Mouse (Mus musculus) T-helper 2 cell (primary cell): ENCODE data around the gene Pip5k1a.
"Not testable (repeated sequence)": the region's sequence is repeated elsewhere in the genome, so short reads cannot be mapped to it uniquely, and the experiment has no call there.

Experiments used
- in situ Hi-C: fragments of 300-600 bp; cut with MboI, MseI; formaldehyde crosslinking; loops from one replicate; pipeline ENCODE4 v1.15.1; 2025; ENCODE audit warnings: high pct_unique_total_duplicates

Gene Pip5k1a

GRCm38 (mm10) chr3:95121580-95121979 is 14.8 kb upstream of the Pip5k1a start:
- in situ Hi-C loops, result no loop called here

- in situ Hi-C loops, result no loop called here
Measured at GRCm38 (mm10) chr3:95117751-95118150, 11.0 kb upstream of the Pip5k1a start.

DNA sequence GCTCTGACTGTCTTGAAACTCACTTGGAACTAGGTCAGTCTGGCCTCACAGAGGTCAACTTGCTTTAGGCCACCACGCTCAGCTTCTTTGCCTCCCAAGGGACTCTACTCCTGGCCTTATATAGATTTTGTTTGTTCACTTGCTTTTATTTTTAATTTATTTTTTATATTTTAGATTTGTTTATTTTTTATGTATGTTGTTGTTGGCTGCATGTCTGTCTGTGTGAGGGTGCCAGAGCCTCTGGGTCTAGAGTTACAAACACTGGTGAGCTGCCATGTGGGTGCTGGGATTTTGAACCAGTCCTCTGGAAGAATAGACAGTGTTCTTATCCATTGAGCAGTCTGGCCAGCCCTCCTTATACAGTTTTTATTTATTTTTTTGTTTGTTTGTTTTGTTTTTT is 6.0 kb upstream of the Pip5k1a start:
- in situ Hi-C loops, result no loop called here

DNA sequence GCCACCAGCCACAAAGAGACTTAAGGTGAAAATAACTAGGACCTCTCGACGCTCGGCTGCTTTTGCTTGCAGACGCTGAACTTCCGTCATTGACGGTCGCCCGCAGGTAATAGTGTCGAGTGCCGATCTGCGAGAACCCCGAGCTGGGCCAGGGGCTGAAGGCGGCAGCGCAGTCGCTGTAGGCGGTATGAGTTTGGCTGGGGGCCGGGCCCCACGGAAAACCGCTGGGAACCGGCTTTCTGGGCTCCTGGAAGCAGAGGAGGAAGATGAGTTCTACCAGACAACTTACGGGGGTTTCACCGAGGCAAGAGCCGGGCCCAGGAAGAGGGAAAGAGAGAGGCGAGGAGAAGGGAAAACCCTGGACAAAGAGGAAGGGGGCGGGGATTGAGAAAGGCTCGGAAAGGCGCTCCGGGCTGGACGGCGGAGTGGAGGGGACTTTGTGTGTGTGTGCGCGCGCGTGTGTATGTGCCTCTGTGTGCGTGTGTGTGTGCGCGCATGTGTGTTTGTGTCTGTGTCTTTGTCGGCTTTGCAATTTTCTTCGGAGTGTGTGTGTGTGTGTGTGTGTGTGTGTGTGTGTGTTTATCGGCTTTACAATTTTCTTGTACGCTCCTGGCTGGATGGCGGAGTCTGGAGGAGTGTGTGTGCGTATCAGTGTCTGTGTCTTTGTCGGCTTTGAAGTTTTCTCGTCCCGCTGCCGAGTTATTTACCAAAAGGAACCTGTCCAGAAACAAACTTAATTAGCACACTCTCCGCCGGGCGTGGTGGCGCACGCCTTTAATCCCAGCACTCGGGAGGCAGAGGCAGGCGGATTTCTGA is 4.4 kb upstream of the Pip5k1a start, which contains the start of gene Vps72:
TSS of gene Vps72 (plus strand) at position 112 of the 816 bp plus-strand sequence.
- in situ Hi-C loops, result no loop called here

DNA sequence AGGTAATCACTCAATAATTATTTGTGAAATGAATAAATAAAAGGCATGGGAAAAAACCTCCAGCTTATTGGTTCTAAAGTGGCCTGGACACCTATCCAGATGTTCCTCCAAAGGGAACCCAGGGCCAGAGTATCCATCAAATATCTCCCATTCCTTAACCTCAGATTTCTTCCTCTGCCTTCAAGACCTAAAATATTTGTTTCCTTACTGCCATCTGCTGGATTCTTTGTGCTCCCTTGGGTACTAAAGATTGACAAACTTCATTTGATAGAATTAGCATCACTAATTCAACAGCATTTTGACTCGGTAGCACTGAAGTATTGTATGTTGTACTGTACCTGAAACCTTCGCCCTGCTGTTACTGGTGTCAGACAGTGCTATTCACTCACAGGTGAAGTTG is 1.2 kb upstream of the Pip5k1a start:
- in situ Hi-C loops, result no loop called here

GRCm38 (mm10) chr3:95107308-95107707 is 578 bp upstream of the Pip5k1a start:
- in situ Hi-C loops, result not testable (repeated sequence)

- in situ Hi-C loops, result no loop called here
Measured at GRCm38 (mm10) chr3:95105586-95106337, 968 bp downstream of the Pip5k1a start.

DNA sequence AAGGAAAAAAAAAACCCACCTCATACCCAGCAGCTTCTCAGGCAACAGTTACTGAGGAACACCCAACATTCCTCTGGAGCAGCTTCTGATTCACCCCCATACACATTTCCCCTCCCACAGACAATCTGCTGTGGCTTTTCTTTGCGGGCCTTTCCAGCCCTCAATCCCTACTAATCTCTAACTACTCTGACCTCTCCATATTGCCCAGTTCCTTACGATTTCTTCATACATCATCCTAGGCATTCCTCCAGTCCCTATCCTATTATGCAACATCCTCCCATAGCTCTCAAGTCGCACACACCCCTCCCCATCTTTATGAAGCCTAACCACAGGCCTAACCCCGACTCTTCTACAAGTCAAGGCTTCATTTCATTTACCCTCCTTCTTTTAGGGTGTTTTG is 1.6 kb downstream of the Pip5k1a start:
- in situ Hi-C loops, result no loop called here

GRCm38 (mm10) chr3:95100854-95101253 is 5.9 kb downstream of the Pip5k1a start:
- in situ Hi-C loops, result loop anchor here (5.0 kb wide), 1 partner anchor 39 kb away; no protein-coding TSS in a partner anchor

GRCm38 (mm10) chr3:95088071-95088470 is 18.7 kb downstream of the Pip5k1a start:
- in situ Hi-C loops, result no loop called here

DNA sequence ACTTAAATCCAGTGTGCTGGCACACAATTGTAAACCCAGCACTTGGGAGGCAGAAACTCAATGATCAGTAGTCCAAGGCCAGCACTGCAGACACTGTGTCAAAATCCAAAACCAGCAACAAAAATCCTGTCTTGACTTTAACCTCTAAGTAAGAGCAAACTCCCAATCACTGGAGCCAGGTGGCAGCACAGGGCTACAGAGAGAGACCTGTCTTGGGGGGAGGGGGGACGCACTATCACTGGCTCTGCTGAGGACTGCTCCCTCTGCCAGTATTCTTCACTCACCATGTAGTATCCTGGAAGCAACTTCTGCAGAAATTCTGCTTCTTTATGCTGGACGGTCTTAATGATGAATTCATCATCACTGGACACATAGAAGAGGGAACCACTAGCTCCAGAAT is 35.1 kb downstream of the Pip5k1a start:
- in situ Hi-C loops, result no loop called here

DNA sequence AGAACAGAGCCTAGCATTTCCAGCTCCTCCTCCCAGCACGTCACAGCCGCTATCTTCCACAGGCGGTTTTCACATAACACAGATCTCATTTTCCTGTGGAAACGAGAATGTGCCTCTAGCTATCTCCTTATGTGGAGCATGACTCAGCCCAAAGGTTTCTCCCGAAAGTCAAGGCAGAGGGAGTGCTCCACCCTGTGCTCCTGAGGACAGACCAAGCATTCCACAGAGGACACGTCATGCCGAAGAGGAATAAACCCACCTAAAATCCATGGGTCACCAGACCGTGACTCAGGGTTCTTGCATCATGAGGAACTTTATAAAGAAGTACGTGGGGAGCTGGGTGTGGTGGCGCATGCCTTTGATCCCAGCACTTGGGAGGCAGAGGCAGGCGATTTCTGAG is 40.2 kb downstream of the Pip5k1a start:
- in situ Hi-C loops, result loop anchor here (10.0 kb wide), 1 partner anchor 128 kb away; no protein-coding TSS in a partner anchor

DNA sequence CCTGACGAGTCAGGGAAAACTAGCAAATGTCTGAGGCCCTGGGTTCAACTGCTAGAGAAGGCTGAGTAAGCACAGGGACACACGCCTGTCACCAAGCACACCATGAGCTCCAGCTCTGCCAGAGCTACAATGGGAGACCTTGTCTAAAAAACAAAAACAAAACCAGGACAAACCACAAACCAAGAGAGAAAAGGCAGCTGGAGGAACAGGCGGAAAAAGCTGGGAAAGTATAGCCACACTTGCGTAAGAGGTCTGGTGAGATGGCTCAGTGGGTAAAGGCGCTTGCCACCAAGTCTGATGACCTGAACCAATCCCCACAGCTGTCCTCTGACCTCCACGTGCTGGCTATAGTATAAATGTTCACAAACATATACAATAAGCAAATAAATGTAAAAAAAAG is 40.6 kb downstream of the Pip5k1a start:
- in situ Hi-C loops, result loop anchor here (10.0 kb wide), 1 partner anchor 129 kb away; no protein-coding TSS in a partner anchor

DNA sequence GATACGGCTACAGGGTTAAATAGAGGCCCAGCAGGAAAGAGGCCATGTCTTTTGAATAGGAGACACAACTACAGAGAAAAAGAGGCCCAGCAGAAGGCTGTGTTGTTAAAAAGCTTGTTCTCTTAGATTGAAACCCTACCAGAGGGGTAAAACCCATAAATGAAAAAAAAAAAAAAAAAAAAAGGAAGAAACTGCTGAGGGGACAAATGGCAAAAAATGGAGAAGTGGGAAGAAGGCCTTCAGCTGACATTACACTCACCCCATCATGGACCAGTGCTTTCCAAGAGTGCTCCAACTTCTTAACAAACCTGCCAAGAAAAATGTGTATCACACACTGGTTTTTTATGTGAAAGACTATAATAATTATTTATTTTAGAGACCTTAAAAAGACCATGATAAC is 41.2 kb downstream of the Pip5k1a start:
- in situ Hi-C loops, result loop anchor here (10.0 kb wide), 1 partner anchor 129 kb away; no protein-coding TSS in a partner anchor

GRCm38 (mm10) chr3:95063741-95064140 is 43.0 kb downstream of the Pip5k1a start:
- in situ Hi-C loops, result loop anchor here (5.0 to 10.0 kb wide), 2 partner anchors 39 to 131 kb away; no protein-coding TSS in a partner anchor

GRCm38 (mm10) chr3:95058078-95058477 is 48.7 kb downstream of the Pip5k1a start:
- in situ Hi-C loops, result no loop called here

- in situ Hi-C loops, result no loop called here
Measured at GRCm38 (mm10) chr3:95056275-95056674, 50.5 kb downstream of the Pip5k1a start.

GRCm38 (mm10) chr3:95054481-95055260 is 52.1 kb downstream of the Pip5k1a start:
- in situ Hi-C loops, result no loop called here

DNA sequence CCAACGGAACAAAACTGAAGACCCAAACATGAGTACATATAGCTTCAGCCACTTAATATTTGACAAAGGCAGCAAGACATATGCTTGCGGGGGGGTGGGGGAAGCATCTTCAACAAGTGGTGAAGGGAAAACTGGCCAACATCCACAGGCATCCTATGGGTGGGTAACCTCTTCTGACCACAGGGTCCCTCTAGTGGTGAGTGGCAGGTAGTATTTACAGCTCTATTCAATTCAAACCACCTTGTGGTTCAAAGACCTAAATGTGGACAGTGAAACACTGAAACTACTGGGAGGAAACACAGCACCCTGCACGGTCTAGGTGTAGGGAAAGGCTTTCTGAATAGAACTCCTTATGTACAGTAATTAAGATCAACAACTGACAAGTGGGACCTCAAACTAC is 53.0 kb downstream of the Pip5k1a start:
- in situ Hi-C loops, result no loop called here

DNA sequence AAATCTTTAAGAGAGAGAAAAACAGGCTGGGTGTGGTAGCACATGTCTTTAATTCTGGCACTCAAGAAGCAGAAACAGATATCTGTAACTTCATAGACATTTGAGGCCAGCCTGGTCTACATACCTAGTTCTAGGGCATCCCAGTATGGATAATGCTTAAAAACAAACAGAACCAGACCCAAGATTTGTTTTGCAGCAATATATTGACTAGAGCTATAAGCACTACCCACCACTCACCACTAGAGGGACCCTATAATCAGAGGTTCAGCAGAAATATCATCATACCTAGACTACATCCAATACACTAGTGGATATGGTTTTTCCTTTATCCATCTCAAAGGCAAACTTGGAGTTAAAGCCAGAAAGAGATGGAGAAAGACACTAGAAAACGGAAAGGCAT is 53.8 kb downstream of the Pip5k1a start:
- in situ Hi-C loops, result no loop called here

DNA sequence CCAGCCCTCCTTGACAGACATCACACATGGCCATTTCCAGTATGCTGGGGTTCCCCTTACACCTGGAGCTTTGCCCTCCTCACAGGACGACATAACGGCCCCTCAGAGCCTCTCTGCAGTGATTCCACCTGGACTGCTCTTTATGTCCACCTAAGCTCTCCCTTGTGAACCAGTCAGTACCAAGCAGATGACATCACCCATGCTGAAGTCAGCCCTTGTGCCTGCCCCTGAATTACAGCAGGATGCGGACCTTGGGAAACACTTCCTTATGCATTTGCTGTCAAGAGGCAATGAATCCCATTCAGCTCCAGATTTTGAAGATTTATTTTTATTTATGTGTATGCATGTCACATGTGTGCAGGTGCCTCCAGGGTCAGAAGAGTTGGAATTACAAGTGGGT is 58.8 kb downstream of the Pip5k1a start:
- in situ Hi-C loops, result no loop called here
